Mouse (Mus musculus) B cell, adult 62 days (primary cell): Measurements from ENCODE around the gene Msl2. TPM values are rescaled to one million over a fixed set of nuclear protein-coding genes. Genes with fewer than 3 reads are reported as not detected.

Source experiments
- total RNA-seq: library from RNA; stranded (reverse); gene quantifications from 4 replicates; pipeline ENCODE4 v1.2.4, GENCODE M21; 2023

The Msl2 gene
- total RNA-seq = 123 to 132 TPM (median 130 TPM) in 4 replicates

GRCm38 (mm10) chr9:101073987-101074331, at the start of gene Msl2:
Msl2 (plus strand) TSS chr9:101074101.

GRCm38 (mm10) chr9:101034448-101035098, 39.3 kb upstream of the Msl2 start, which contains the start of gene Pccb:
Pccb (minus strand) TSS chr9:101034898.

Other genes starting within 250 kb of the Msl2 start
- gene Pccb, start 39.2 kb upstream of the Msl2 start, total RNA-seq = 13.9 to 16.7 TPM (median 15.5 TPM) in 4 replicates
- gene Ppp2r3a, start 177.7 kb downstream of the Msl2 start, total RNA-seq = 2.0 to 4.4 TPM (median 2.6 TPM) in 4 replicates